Mouse (Mus musculus): ENCODE results near the gene Myh10. TPM values are rescaled to one million over a fixed set of nuclear protein-coding genes. Genes with fewer than 3 reads are reported as not detected.

Myh10 gene
- polyA plus RNA-seq, 1 experiment: 189 TPM

GRCm38 (mm10) chr11:68776147-68776655, 84.8 kb downstream of the Myh10 start:
- DNase-seq (ENCODE audit: low read depth): no peak
- TF ChIP-seq CTCF (IDR thresholded peaks at IDR 0.05; ENCODE audit: borderline replicate concordance, extremely low read depth, insufficient read depth, insufficient read length): no peak
- TF ChIP-seq POLR2A (IDR thresholded peaks at IDR 0.05; ENCODE audit: borderline replicate concordance, extremely low read depth, insufficient read depth, insufficient read length, poor library complexity, severe bottlenecking): no peak

GRCm38 (mm10) chr11:68777933-68778332, 86.6 kb downstream of the Myh10 start:
- no peak for DNase-seq (ENCODE audit: low read depth)
- TF ChIP-seq CTCF (IDR thresholded peaks at IDR 0.05; ENCODE audit: borderline replicate concordance, extremely low read depth, insufficient read depth, insufficient read length) (no peak), POLR2A (IDR thresholded peaks at IDR 0.05; ENCODE audit: borderline replicate concordance, extremely low read depth, insufficient read depth, insufficient read length, poor library complexity, severe bottlenecking) (no peak)

- no peak for TF ChIP-seq POLR2A (IDR thresholded peaks at IDR 0.05; ENCODE audit: borderline replicate concordance, extremely low read depth, insufficient read depth, insufficient read length, poor library complexity, severe bottlenecking)
- no peak for TF ChIP-seq CTCF (IDR thresholded peaks at IDR 0.05; ENCODE audit: borderline replicate concordance, extremely low read depth, insufficient read depth, insufficient read length)
- DNase-seq (ENCODE audit: low read depth): no peak
Measured at GRCm38 (mm10) chr11:68778855-68779254, 87.5 kb downstream of the Myh10 start.

- DNase-seq (ENCODE audit: low read depth): no peak
- no peak for TF ChIP-seq CTCF (IDR thresholded peaks at IDR 0.05; ENCODE audit: borderline replicate concordance, extremely low read depth, insufficient read depth, insufficient read length)
- TF ChIP-seq POLR2A (IDR thresholded peaks at IDR 0.05; ENCODE audit: borderline replicate concordance, extremely low read depth, insufficient read depth, insufficient read length, poor library complexity, severe bottlenecking): no peak
Measured at GRCm38 (mm10) chr11:68779735-68780465, 88.5 kb downstream of the Myh10 start.

GRCm38 (mm10) chr11:68780466-68781114, 89.2 kb downstream of the Myh10 start:
- DNase-seq (ENCODE audit: low read depth): no peak
- no peak for TF ChIP-seq POLR2A (IDR thresholded peaks at IDR 0.05; ENCODE audit: borderline replicate concordance, extremely low read depth, insufficient read depth, insufficient read length, poor library complexity, severe bottlenecking)
- no peak for TF ChIP-seq CTCF (IDR thresholded peaks at IDR 0.05; ENCODE audit: borderline replicate concordance, extremely low read depth, insufficient read depth, insufficient read length)

GRCm38 (mm10) chr11:68782336-68782735, 91.0 kb downstream of the Myh10 start:
- no peak for DNase-seq (ENCODE audit: low read depth)
- TF ChIP-seq CTCF (IDR thresholded peaks at IDR 0.05; ENCODE audit: borderline replicate concordance, extremely low read depth, insufficient read depth, insufficient read length) (no peak), POLR2A (IDR thresholded peaks at IDR 0.05; ENCODE audit: borderline replicate concordance, extremely low read depth, insufficient read depth, insufficient read length, poor library complexity, severe bottlenecking) (no peak)

GRCm38 (mm10) chr11:68785813-68786212, 94.5 kb downstream of the Myh10 start:
- TF ChIP-seq POLR2A (IDR thresholded peaks at IDR 0.05; ENCODE audit: borderline replicate concordance, extremely low read depth, insufficient read depth, insufficient read length, poor library complexity, severe bottlenecking) (no peak), CTCF (IDR thresholded peaks at IDR 0.05; ENCODE audit: borderline replicate concordance, extremely low read depth, insufficient read depth, insufficient read length) (no peak)

GRCm38 (mm10) chr11:68787222-68787621, 95.9 kb downstream of the Myh10 start:
- TF ChIP-seq POLR2A (IDR thresholded peaks at IDR 0.05; ENCODE audit: borderline replicate concordance, extremely low read depth, insufficient read depth, insufficient read length, poor library complexity, severe bottlenecking) (no peak), CTCF (IDR thresholded peaks at IDR 0.05; ENCODE audit: borderline replicate concordance, extremely low read depth, insufficient read depth, insufficient read length) (no peak)
- no peak for DNase-seq (ENCODE audit: low read depth)

More at GRCm38 (mm10) chr11:68785813-68786212, 94.5 kb downstream of the Myh10 start:
- no peak for DNase-seq (ENCODE audit: low read depth)

- no peak for DNase-seq (ENCODE audit: low read depth)
- TF ChIP-seq POLR2A (IDR thresholded peaks at IDR 0.05; ENCODE audit: borderline replicate concordance, extremely low read depth, insufficient read depth, insufficient read length, poor library complexity, severe bottlenecking) (no peak), CTCF (IDR thresholded peaks at IDR 0.05; ENCODE audit: borderline replicate concordance, extremely low read depth, insufficient read depth, insufficient read length) (no peak)
Measured at GRCm38 (mm10) chr11:68790720-68791119, 99.4 kb downstream of the Myh10 start.

- no peak for TF ChIP-seq CTCF (IDR thresholded peaks at IDR 0.05; ENCODE audit: borderline replicate concordance, extremely low read depth, insufficient read depth, insufficient read length)
- TF ChIP-seq POLR2A (IDR thresholded peaks at IDR 0.05; ENCODE audit: borderline replicate concordance, extremely low read depth, insufficient read depth, insufficient read length, poor library complexity, severe bottlenecking): no peak
- DNase-seq (ENCODE audit: low read depth): no peak
Measured at GRCm38 (mm10) chr11:68791794-68792193, 100.4 kb downstream of the Myh10 start.

GRCm38 (mm10) chr11:68798258-68798657, 106.9 kb downstream of the Myh10 start:
- TF ChIP-seq CTCF (IDR thresholded peaks at IDR 0.05; ENCODE audit: borderline replicate concordance, extremely low read depth, insufficient read depth, insufficient read length) (no peak), POLR2A (IDR thresholded peaks at IDR 0.05; ENCODE audit: borderline replicate concordance, extremely low read depth, insufficient read depth, insufficient read length, poor library complexity, severe bottlenecking) (no peak)
- no peak for DNase-seq (ENCODE audit: low read depth)

Data from brain, embryonic 14.5 days (tissue).